Mouse (Mus musculus) hindbrain, embryonic 15.5 days (tissue): ENCODE measurements around the gene Chrna3. TPM values are rescaled to one million over a fixed set of nuclear protein-coding genes. Genes with fewer than 3 reads are reported as not detected.

Source experiments
- ATAC-seq: fragments of 200-750 bp; cut with Nextera tagmentation; 2 replicates; pipeline ENCODE4 v1.8.0; 2017; ENCODE audit warnings: low read depth, moderate number of reproducible peaks, moderate TSS enrichment; ENCODE audit not compliant: low FRiP score
- H3K27ac ChIP-seq: fragments of 300-500 bp; sonication (generic); replicated peaks from 2 replicates; pipeline ENCODE4 v1.5.1; 2015; ENCODE audit warnings: mild to moderate bottlenecking, inconsistent platforms
- H3K27me3 ChIP-seq: fragments of 300-500 bp; sonication (generic); 2 replicates; pipeline ENCODE4 v1.6.1; 2015; ENCODE audit warnings: control low read depth, inconsistent platforms
- H3K36me3 ChIP-seq: fragments of 300-500 bp; sonication (generic); 2 replicates; pipeline ENCODE4 v1.6.1; 2015; ENCODE audit warnings: control low read depth, inconsistent platforms
- H3K4me1 ChIP-seq: fragments of 300-500 bp; sonication (generic); replicated peaks from 2 replicates; pipeline ENCODE4 v1.6.1; 2015; ENCODE audit warnings: control low read depth, inconsistent platforms
- H3K4me2 ChIP-seq: fragments of 300-500 bp; sonication (generic); 2 replicates; pipeline ENCODE4 v1.6.1; 2015; ENCODE audit warnings: moderate library complexity, mild to moderate bottlenecking, inconsistent platforms
- H3K4me3 ChIP-seq: fragments of 300-500 bp; sonication (generic); 2 replicates; pipeline ENCODE4 v1.5.1; 2015; ENCODE audit warnings: mild to moderate bottlenecking, inconsistent platforms
- H3K9ac ChIP-seq: fragments of 300-500 bp; sonication (generic); 2 replicates; pipeline ENCODE4 v1.6.1; 2015; ENCODE audit warnings: inconsistent platforms
- H3K9me3 ChIP-seq: fragments of 300-500 bp; sonication (generic); 2 replicates; pipeline ENCODE4 v1.6.1; 2016; ENCODE audit warnings: control low read depth, inconsistent platforms
- WGBS: fragments of 180-500 bp; shearing (Covaris S2); methylation state at CpG from one replicate; pipeline ENCODE4 v1.1.7; 2015; 5-methylcytosine and 5-hydroxymethylcytosine counted together
- polyA plus RNA-seq: library from polyadenylated mRNA; unstranded; fragments of >200 nt; fragmentation: Nextera tagmentation; extraction: Ambion mirVana; gene quantifications from 2 replicates; pipeline ENCODE4 v1.2.1, GENCODE M21; 2015

The Chrna3 gene
- 15.5 and 18.5 TPM in 2 replicates for polyA plus RNA-seq

DNA sequence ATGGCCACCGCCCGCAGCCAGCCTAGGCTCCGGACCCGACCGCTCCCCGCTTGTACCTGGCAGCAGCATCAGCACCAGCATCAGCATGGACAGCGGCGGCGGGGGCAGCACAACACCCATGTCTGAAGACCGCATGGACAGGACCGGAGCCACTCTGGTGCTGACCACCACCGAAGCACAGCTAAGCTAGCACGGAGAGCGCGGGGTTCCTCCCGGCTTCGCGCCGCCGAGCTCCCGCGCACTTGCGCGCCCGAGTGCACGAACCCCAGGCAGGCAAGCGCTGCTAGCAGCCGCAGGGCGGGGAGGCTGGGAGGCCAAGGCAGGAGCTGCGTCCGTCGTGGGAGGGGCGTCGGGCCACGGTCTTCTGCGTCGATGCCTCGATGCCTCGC, at the start of gene Chrna3:
Gene Chrna3 (minus strand): TSS at position 288 of the 389 bp plus-strand sequence.
- Histone ChIP-seq H3K9ac (peak within 1 kb of the TSS; percentile 61), H3K4me1 (peaks cover 16% of the 10 kb centered on the region; the same call in 1 of the 2 replicates), H3K9me3 (no peaks in the 10 kb centered on the region), H3K4me2 (peak within 1 kb of the TSS; percentile 63), H3K27me3 (no peaks in the 10 kb centered on the region), H3K4me3 (peak within 1 kb of the TSS; percentile 54), H3K27ac (peak within 1 kb of the TSS; percentile 69), H3K36me3 (no peaks in the 10 kb centered on the region)
- 1% methylated on average over 39 of the region's 39 CpGs for WGBS
- ATAC-seq: peak; percentile 71; the same call in 1 of the 2 replicates

- Histone ChIP-seq H3K4me2 (no peak overlapping the region), H3K36me3 (no peaks in the 10 kb centered on the region), H3K9ac (no peak overlapping the region), H3K27me3 (no peaks in the 10 kb centered on the region), H3K4me3 (no peak overlapping the region), H3K27ac (peak overlapping the region; percentile 36; the same call in 1 of the 2 replicates), H3K4me1 (peaks cover 14% of the 10 kb centered on the region), H3K9me3 (no peaks in the 10 kb centered on the region)
- 31% methylated on average over 5 of the region's 5 CpGs for WGBS
- no peak for ATAC-seq
Measured at GRCm38 (mm10) chr9:55067965-55068265, 41.6 kb upstream of the Chrna3 start.

DNA sequence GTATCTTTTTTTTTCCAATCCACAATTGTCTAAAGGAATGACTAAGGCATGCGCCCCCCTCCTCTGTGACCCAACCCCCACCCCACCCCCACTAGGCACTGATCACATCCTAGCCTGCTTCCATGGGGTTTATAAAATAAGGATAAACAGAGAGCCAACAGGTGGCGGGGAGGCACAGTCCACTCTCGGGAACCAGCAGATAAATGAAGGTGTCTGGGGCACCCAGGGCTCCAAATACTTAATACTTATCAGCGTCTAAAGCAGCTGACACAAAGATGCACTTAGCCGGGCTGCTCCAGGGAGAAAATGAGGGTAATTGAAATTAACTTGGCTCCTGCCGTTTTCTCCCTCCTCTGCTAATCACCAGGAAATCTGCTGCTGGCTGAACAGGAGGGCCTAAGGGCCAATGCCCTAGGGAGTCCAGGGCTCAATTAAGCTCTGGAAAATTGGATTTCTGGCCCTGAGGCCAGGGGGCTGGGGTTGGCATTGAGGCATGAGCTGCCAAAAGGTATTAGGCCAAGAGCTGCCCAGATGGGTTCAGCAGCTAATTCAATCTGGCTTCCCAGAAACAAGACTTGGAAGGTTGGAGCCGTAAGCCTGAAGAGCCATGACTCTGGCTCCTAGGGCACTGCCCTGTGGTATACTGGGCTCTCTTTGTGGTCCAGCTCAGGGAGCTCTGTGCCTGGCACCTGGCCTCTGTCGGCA, 41.0 kb upstream of the Chrna3 start:
- peak; percentile 84 for ATAC-seq
- peak overlapping the region; percentile 36; the same call in 1 of the 2 replicates for H3K27ac ChIP-seq
- H3K4me3 ChIP-seq: no peak overlapping the region
- no peaks in the 10 kb centered on the region for H3K9me3 ChIP-seq
- H3K4me2 ChIP-seq: no peak overlapping the region
- H3K27me3 ChIP-seq: no peaks in the 10 kb centered on the region
- H3K9ac ChIP-seq: no peak overlapping the region
- H3K4me1 ChIP-seq: peaks cover 14% of the 10 kb centered on the region
- H3K36me3 ChIP-seq: no peaks in the 10 kb centered on the region
- 22% methylated on average over 8 of the region's 8 CpGs for WGBS

DNA sequence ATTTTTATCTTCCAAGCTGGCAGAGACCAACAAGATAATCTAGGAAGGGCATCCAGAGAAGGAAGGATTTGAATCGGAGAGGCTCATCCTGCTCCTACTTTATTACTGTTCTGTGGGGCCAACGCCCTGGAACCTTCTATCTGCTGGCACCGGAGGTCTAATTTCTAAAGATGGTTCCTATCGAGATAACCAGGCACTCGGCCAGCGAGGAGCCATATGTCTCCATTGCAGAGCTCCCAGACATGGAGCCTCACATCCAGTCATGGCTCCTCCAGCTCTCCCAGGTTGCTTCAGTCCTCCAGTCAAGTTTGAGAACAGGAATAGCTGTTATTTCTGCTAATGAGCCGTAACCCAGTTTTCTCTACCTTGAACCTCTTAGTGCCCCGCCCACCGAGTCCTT, 38.9 kb upstream of the Chrna3 start:
- Histone ChIP-seq H3K36me3 (no peaks in the 10 kb centered on the region), H3K27me3 (no peaks in the 10 kb centered on the region), H3K4me3 (no peak overlapping the region), H3K4me1 (peaks cover 14% of the 10 kb centered on the region), H3K9ac (no peak overlapping the region), H3K27ac (no peak overlapping the region), H3K4me2 (no peak overlapping the region), H3K9me3 (no peaks in the 10 kb centered on the region)
- WGBS: 89% methylated on average over 9 of the region's 9 CpGs
- ATAC-seq: no peak

GRCm38 (mm10) chr9:55058067-55058466, 31.7 kb upstream of the Chrna3 start:
- WGBS: 92% methylated on average over 4 of the region's 4 CpGs
- Histone ChIP-seq H3K4me1 (no peaks in the 10 kb centered on the region), H3K9ac (no peak overlapping the region), H3K4me3 (no peak overlapping the region), H3K27me3 (no peaks in the 10 kb centered on the region), H3K4me2 (no peak overlapping the region), H3K9me3 (no peaks in the 10 kb centered on the region), H3K27ac (no peak overlapping the region), H3K36me3 (no peaks in the 10 kb centered on the region)
- no peak for ATAC-seq

GRCm38 (mm10) chr9:55055386-55055930, 29.1 kb upstream of the Chrna3 start:
- Histone ChIP-seq H3K4me3 (no peak overlapping the region), H3K36me3 (no peaks in the 10 kb centered on the region), H3K9me3 (no peaks in the 10 kb centered on the region), H3K4me1 (no peaks in the 10 kb centered on the region), H3K27ac (no peak overlapping the region), H3K9ac (no peak overlapping the region), H3K27me3 (no peaks in the 10 kb centered on the region), H3K4me2 (no peak overlapping the region)
- WGBS: 58% methylated on average over 2 of the region's 2 CpGs
- no peak for ATAC-seq

DNA sequence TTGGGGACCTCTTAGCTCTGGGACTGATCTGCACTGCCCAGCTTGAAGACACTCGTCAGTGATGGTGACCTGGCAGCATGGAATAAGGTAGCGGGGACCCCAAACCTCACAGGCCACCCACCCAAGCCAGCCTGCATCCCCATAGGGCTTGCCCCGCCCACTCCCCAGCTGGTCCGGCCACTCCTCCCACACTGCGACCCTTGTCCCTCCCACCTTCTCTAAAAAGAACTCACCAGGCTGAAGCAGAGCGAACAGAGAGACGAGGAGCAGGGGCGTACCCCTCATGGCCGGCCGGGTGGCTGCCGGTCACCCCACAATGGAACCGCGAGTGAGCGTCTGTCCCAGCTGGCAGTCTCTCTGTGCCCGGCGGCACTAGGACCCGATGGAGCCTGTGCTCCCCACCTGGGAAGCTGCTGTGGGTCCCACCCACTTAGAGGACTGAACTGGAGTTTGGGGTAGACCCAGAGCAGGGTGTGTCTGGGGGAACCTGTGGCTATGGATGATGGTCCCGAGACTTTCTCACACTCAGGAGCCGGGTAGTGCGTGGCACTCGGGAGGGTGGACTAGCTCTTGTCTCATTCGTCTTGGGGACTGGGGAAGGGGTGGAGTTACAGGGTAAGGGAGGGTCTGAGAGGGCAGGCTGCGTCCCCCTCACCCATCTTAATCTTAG, 22.0 kb upstream of the Chrna3 start, which contains the start of gene Chrnb4:
Gene Chrnb4 (minus strand): TSS at position 569 of the 670 bp plus-strand sequence.
- peak; percentile 78; the same call in 1 of the 2 replicates for ATAC-seq
- H3K4me1 ChIP-seq: peaks cover 22% of the 10 kb centered on the region
- H3K27ac ChIP-seq: no peak within 1 kb of the TSS
- peaks cover 2% of the 10 kb centered on the region; the same call in 1 of the 2 replicates for H3K27me3 ChIP-seq
- H3K4me2 ChIP-seq: peak within 1 kb of the TSS; percentile 86
- no peaks in the 10 kb centered on the region for H3K36me3 ChIP-seq
- H3K9ac ChIP-seq: 0 out of 2 replicates have a peak within 1 kb of the TSS, but pooled peaks have one; percentile 30
- no peaks in the 10 kb centered on the region for H3K9me3 ChIP-seq
- H3K4me3 ChIP-seq: peak within 1 kb of the TSS; percentile 43
- under 1% methylated on average over 23 of the region's 23 CpGs for WGBS

GRCm38 (mm10) chr9:55046764-55047163, 20.4 kb upstream of the Chrna3 start:
- no peak for ATAC-seq
- no peak overlapping the region for H3K4me3 ChIP-seq
- 2% methylated on average over 3 of the region's 3 CpGs for WGBS

DNA sequence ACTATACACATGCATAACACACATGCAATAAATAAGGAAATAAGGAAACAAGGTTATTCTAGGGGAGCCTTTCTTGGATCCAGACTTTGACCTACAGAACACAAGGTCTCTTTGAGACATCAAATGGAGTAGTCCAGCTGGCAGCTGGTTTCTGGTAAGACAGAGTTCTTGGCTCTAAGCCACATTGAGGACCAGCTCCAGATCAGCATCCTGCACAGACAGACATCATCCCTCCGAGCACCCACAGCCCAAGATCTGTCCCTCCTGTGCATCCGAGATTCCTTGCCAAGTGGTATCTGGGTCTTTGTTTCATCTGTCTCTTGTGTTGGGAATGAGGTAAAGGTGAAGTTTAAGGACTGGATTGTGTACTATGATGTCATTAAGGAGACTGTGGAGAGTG, 18.6 kb upstream of the Chrna3 start:
- Histone ChIP-seq H3K9me3 (no peaks in the 10 kb centered on the region), H3K27ac (no peak overlapping the region), H3K4me3 (no peak overlapping the region), H3K4me2 (no peak overlapping the region), H3K4me1 (peaks cover 32% of the 10 kb centered on the region), H3K9ac (no peak overlapping the region), H3K36me3 (no peaks in the 10 kb centered on the region), H3K27me3 (peaks cover 2% of the 10 kb centered on the region; the same call in 1 of the 2 replicates)
- ATAC-seq: no peak
- 79% methylated on average over 2 of the region's 2 CpGs for WGBS

More at GRCm38 (mm10) chr9:55046764-55047163, 20.4 kb upstream of the Chrna3 start:
- peaks cover 22% of the 10 kb centered on the region for H3K4me1 ChIP-seq
- no peaks in the 10 kb centered on the region for H3K9me3 ChIP-seq
- H3K27ac ChIP-seq: no peak overlapping the region
- peaks cover 2% of the 10 kb centered on the region; the same call in 1 of the 2 replicates for H3K27me3 ChIP-seq
- H3K9ac ChIP-seq: no peak overlapping the region
- H3K4me2 ChIP-seq: no peak overlapping the region
- no peaks in the 10 kb centered on the region for H3K36me3 ChIP-seq

GRCm38 (mm10) chr9:55043688-55044087, 17.3 kb upstream of the Chrna3 start:
- H3K9me3 ChIP-seq: no peaks in the 10 kb centered on the region
- no peak overlapping the region for H3K27ac ChIP-seq
- H3K27me3 ChIP-seq: no peaks in the 10 kb centered on the region; the same call in 1 of the 2 replicates
- H3K4me1 ChIP-seq: peaks cover 31% of the 10 kb centered on the region
- H3K4me2 ChIP-seq: no peak overlapping the region
- H3K4me3 ChIP-seq: no peak overlapping the region
- WGBS: 7% methylated on average over 8 of the region's 8 CpGs
- H3K36me3 ChIP-seq: no peaks in the 10 kb centered on the region
- no peak for ATAC-seq
- no peak overlapping the region for H3K9ac ChIP-seq

DNA sequence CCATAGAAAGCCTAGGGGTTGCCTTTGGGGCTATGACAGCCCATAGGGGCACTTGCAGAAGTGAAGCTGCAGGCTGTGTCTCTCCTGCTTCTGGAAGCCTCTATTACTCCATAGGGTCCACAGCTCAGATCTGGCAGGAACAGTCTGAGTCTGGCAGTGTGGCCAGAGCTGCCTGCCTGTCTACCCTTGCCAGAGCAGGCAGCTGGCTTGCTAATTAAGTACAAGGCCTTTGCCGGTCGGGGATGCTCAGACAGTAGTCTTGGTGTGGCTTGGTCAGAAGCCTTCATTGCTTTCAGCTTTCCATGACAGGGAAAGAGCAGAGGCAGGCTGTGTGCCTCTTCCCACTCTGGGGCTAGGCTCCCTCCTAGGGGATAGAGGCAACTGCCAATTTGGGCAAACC, 15.0 kb upstream of the Chrna3 start:
- ATAC-seq: peak; percentile 65; the same call in 1 of the 2 replicates
- Histone ChIP-seq H3K27ac (no peak overlapping the region), H3K4me1 (peaks cover 11% of the 10 kb centered on the region)

GRCm38 (mm10) chr9:55039983-55040382, 13.6 kb upstream of the Chrna3 start:
- no peaks in the 10 kb centered on the region for H3K36me3 ChIP-seq
- peak overlapping the region; percentile 42; the same call in 1 of the 2 replicates for H3K27ac ChIP-seq
- no peak overlapping the region for H3K9ac ChIP-seq
- no peak overlapping the region for H3K4me3 ChIP-seq
- H3K4me2 ChIP-seq: no peak overlapping the region
- WGBS: 52% methylated on average over 5 of the region's 5 CpGs
- H3K27me3 ChIP-seq: no peaks in the 10 kb centered on the region
- H3K4me1 ChIP-seq: peaks cover 11% of the 10 kb centered on the region
- ATAC-seq: no peak
- no peaks in the 10 kb centered on the region for H3K9me3 ChIP-seq

More for the DNA sequence above, 15.0 kb upstream of the Chrna3 start:
- 42% methylated on average over 2 of the region's 2 CpGs for WGBS
- Histone ChIP-seq H3K27me3 (no peaks in the 10 kb centered on the region), H3K4me3 (no peak overlapping the region), H3K36me3 (no peaks in the 10 kb centered on the region), H3K9me3 (no peaks in the 10 kb centered on the region), H3K9ac (no peak overlapping the region), H3K4me2 (no peak overlapping the region)
